Mouse (Mus musculus): Measurements from ENCODE around the gene Chd6. TPM values are rescaled to one million over a fixed set of nuclear protein-coding genes. Genes with fewer than 3 reads are reported as not detected.

The Chd6 gene
- total and polyA plus RNA-seq, 3 experiments, result 10.8 to 19.7 (median 14.0) TPM

GRCm38 (mm10) chr2:160925203-160925602, 183.7 kb downstream of the Chd6 start:
- Histone ChIP-seq H3K79me2 (replicated peaks; ENCODE audit: control insufficient read depth, extremely low read depth, insufficient read depth, poor library complexity, severe bottlenecking) (no peaks in the 10 kb centered on the region), H3K4me1 (ENCODE audit: control insufficient read depth in 1 of 2, insufficient read depth in 2 of 2) (peaks cover 0 to 24% of the 10 kb centered on the region in 2 experiments; a peak in 2 of 4 replicates), H3K4me2 (ENCODE audit: insufficient read depth, low read depth, poor library complexity, severe bottlenecking) (no peak overlapping the region), H3K4me3 (replicated peaks in 1 of 3; ENCODE audit: low read depth in 2 of 3, low read length in 2 of 3, poor library complexity in 1 of 3) (no peak overlapping the region), H3K36me3 (replicated peaks in 1 of 2; ENCODE audit: control insufficient read depth in 1 of 2, insufficient read depth in 1 of 2, low read length in 1 of 2) (no peaks in the 10 kb centered on the region), H3K9me3 (replicated peaks; ENCODE audit: low read length) (no peaks in the 10 kb centered on the region), H3K27me3 (replicated peaks) (no peaks in the 10 kb centered on the region), H3K9ac (ENCODE audit: insufficient read depth, low read depth) (no peak overlapping the region), H3K27ac (ENCODE audit: insufficient read depth, low read depth) (no peak overlapping the region)
- dilution Hi-C loops (cut with MboI; ENCODE audit: extremely low pct_ligation_motif_present, extremely low pct_unique_long_range_greater_than_20kb, low sequenced_read_pairs) (no loop called here), in situ Hi-C loops (cut with MboI; ENCODE audit: low pct_ligation_motif_present, low pct_unique_long_range_greater_than_20kb, low sequenced_read_pairs) (no loop called here)
- DNase-seq (ENCODE audit: extremely low read depth), result no peak
- no peak for TF ChIP-seq GABPA (IDR thresholded peaks at IDR 0.05; ENCODE audit: insufficient replicate concordance, low read depth, low read length)
- TF ChIP-seq RCOR1 (conservative IDR thresholded peaks at IDR 0.05; ENCODE audit: low read depth, low read length), result no peak
- no peak for TF ChIP-seq CTCF (conservative IDR thresholded peaks at IDR 0.05 in 1 of 2, IDR thresholded peaks at IDR 0.05 in 1 of 2; ENCODE audit: low read depth in 2 of 2, low read length in 2 of 2)
- no peak for TF ChIP-seq EP300 (IDR thresholded peaks at IDR 0.05; ENCODE audit: low read length)
- no peak for TF ChIP-seq SMC3 (IDR thresholded peaks at IDR 0.05; ENCODE audit: low read depth, low read length)
- TF ChIP-seq PAX5 (IDR thresholded peaks at IDR 0.05; ENCODE audit: low read length), result no peak
- no peak for TF ChIP-seq USF2 (conservative IDR thresholded peaks at IDR 0.05; ENCODE audit: low read depth, low read length)
- TF ChIP-seq TBP (conservative IDR thresholded peaks at IDR 0.05; ENCODE audit: low read depth, low read length), result no peak
- TF ChIP-seq KAT2A (IDR thresholded peaks at IDR 0.05; ENCODE audit: insufficient replicate concordance, low read length), result no peak
- TF ChIP-seq USF1 (IDR thresholded peaks at IDR 0.05; ENCODE audit: low read depth, low read length), result no peak
- TF ChIP-seq NRF1 (IDR thresholded peaks at IDR 0.05; ENCODE audit: low read depth, low read length), result no peak

- Histone ChIP-seq H3K27me3 (replicated peaks) (no peaks in the 10 kb centered on the region), H3K9ac (ENCODE audit: insufficient read depth, low read depth) (no peak overlapping the region), H3K27ac (ENCODE audit: insufficient read depth, low read depth) (no peak overlapping the region), H3K4me2 (ENCODE audit: insufficient read depth, low read depth, poor library complexity, severe bottlenecking) (no peak overlapping the region), H3K36me3 (replicated peaks in 1 of 2; ENCODE audit: control insufficient read depth in 1 of 2, insufficient read depth in 1 of 2, low read length in 1 of 2) (no peaks in the 10 kb centered on the region), H3K9me3 (replicated peaks; ENCODE audit: low read length) (no peaks in the 10 kb centered on the region), H3K79me2 (replicated peaks; ENCODE audit: control insufficient read depth, extremely low read depth, insufficient read depth, poor library complexity, severe bottlenecking) (no peaks in the 10 kb centered on the region), H3K4me3 (replicated peaks in 1 of 3; ENCODE audit: low read depth in 2 of 3, low read length in 2 of 3, poor library complexity in 1 of 3) (peak overlapping the region in 1 of 3 experiments; percentile 26), H3K4me1 (ENCODE audit: control insufficient read depth in 1 of 2, insufficient read depth in 2 of 2) (peaks cover 7 to 40% of the 10 kb centered on the region in 2 experiments; a peak in 3 of 4 replicates)
- dilution Hi-C loops (cut with MboI; ENCODE audit: extremely low pct_ligation_motif_present, extremely low pct_unique_long_range_greater_than_20kb, low sequenced_read_pairs) (no loop called here), in situ Hi-C loops (cut with MboI; ENCODE audit: low pct_ligation_motif_present, low pct_unique_long_range_greater_than_20kb, low sequenced_read_pairs) (no loop called here)
- TF ChIP-seq ETS1 (conservative IDR thresholded peaks at IDR 0.05; ENCODE audit: low read depth, low read length) (no peak), UBTF (IDR thresholded peaks at IDR 0.05; ENCODE audit: low read depth, low read length) (no peak), SIN3A (IDR thresholded peaks at IDR 0.05; ENCODE audit: low read length) (no peak), CHD1 (IDR thresholded peaks at IDR 0.05; ENCODE audit: low read depth, low read length) (no peak), PAX5 (IDR thresholded peaks at IDR 0.05; ENCODE audit: low read length) (no peak), EP300 (IDR thresholded peaks at IDR 0.05; ENCODE audit: low read length) (no peak)
- peak; percentile 17 for DNase-seq (ENCODE audit: extremely low read depth)
Measured at GRCm38 (mm10) chr2:160921285-160921684, 187.6 kb downstream of the Chd6 start.

GRCm38 (mm10) chr2:160918930-160919215, 190.0 kb downstream of the Chd6 start:
- Histone ChIP-seq H3K79me2 (replicated peaks; ENCODE audit: control insufficient read depth, extremely low read depth, insufficient read depth, poor library complexity, severe bottlenecking) (no peaks in the 10 kb centered on the region), H3K36me3 (replicated peaks in 1 of 2; ENCODE audit: control insufficient read depth in 1 of 2, insufficient read depth in 1 of 2, low read length in 1 of 2) (no peaks in the 10 kb centered on the region), H3K9me3 (replicated peaks; ENCODE audit: low read length) (no peaks in the 10 kb centered on the region), H3K9ac (ENCODE audit: insufficient read depth, low read depth) (no peak overlapping the region), H3K27me3 (replicated peaks) (no peaks in the 10 kb centered on the region), H3K4me3 (replicated peaks in 1 of 3; ENCODE audit: low read depth in 2 of 3, low read length in 2 of 3, poor library complexity in 1 of 3) (no peak overlapping the region), H3K4me2 (ENCODE audit: insufficient read depth, low read depth, poor library complexity, severe bottlenecking) (no peak overlapping the region), H3K4me1 (ENCODE audit: control insufficient read depth in 1 of 2, insufficient read depth in 2 of 2) (peaks cover 7 to 52% of the 10 kb centered on the region in 2 experiments; a peak in 3 of 4 replicates), H3K27ac (ENCODE audit: insufficient read depth, low read depth) (no peak overlapping the region)
- in situ Hi-C loops (cut with MboI; ENCODE audit: low pct_ligation_motif_present, low pct_unique_long_range_greater_than_20kb, low sequenced_read_pairs), result no loop called here
- dilution Hi-C loops (cut with MboI; ENCODE audit: extremely low pct_ligation_motif_present, extremely low pct_unique_long_range_greater_than_20kb, low sequenced_read_pairs), result no loop called here
- DNase-seq (ENCODE audit: extremely low read depth), result no peak
- TF ChIP-seq GABPA (IDR thresholded peaks at IDR 0.05; ENCODE audit: insufficient replicate concordance, low read depth, low read length) (no peak), MEF2A (IDR thresholded peaks at IDR 0.05; ENCODE audit: borderline replicate concordance, low read depth, low read length) (no peak), ZC3H11A (IDR thresholded peaks at IDR 0.05; ENCODE audit: low read depth, low read length) (no peak), E2F4 (IDR thresholded peaks at IDR 0.05; ENCODE audit: insufficient replicate concordance, low read depth, low read length) (no peak), EP300 (IDR thresholded peaks at IDR 0.05; ENCODE audit: low read length) (no peak), JUN (IDR thresholded peaks at IDR 0.05; ENCODE audit: insufficient read depth, low read depth, low read length) (no peak)
